Mouse (Mus musculus) small intestine, adult 2 months (tissue): ENCODE measurements around the gene Flnb.

Experiments used
- CTCF ChIP-seq: fragments of 200-500 bp; IDR thresholded peaks from 2 replicates; pipeline ENCODE4 v1.5.1; 2012; ENCODE audit warnings: low read depth, mild to moderate bottlenecking, control low read depth, inconsistent platforms, low read length, moderate library complexity, mixed read lengths; ENCODE audit not compliant: insufficient replicate concordance, insufficient read length; ENCODE audit errors: extremely low read depth
- POLR2A ChIP-seq: fragments of 200-500 bp; IDR thresholded peaks from 2 replicates; pipeline ENCODE4 v1.6.1; 2012; ENCODE audit warnings: low read depth, mild to moderate bottlenecking, control low read depth, inconsistent platforms, low read length, moderate library complexity

GRCm38 (mm10) chr14:7901484-7902240 lies 83.9 kb downstream of the Flnb start:
- TF ChIP-seq CTCF (no peak), POLR2A (no peak)
